Mouse (Mus musculus) stomach, postnatal 0 days (tissue): ENCODE measurements around the gene Rorc. TPM values are rescaled to one million over a fixed set of nuclear protein-coding genes. Genes with fewer than 3 reads are reported as not detected.

Source experiments
- ATAC-seq: fragments of 200-750 bp; cut with Nextera tagmentation; 2 replicates; pipeline ENCODE4 v1.8.0; 2017; ENCODE audit not compliant: low FRiP score, low TSS enrichment
- DNase-seq: peaks from one replicate; pipeline ENCODE4 v3.0.0-alpha.2; 2016; ENCODE audit warnings: low spot score
- H3K27ac ChIP-seq: fragments of 300-500 bp; sonication (generic); replicated peaks from 2 replicates; pipeline ENCODE4 v1.5.1; 2014; ENCODE audit warnings: mild to moderate bottlenecking, control low read depth
- H3K27me3 ChIP-seq: fragments of 300-500 bp; sonication (generic); 2 replicates; pipeline ENCODE4 v1.6.1; 2014; ENCODE audit warnings: low read length; ENCODE audit not compliant: control insufficient read depth, insufficient read depth
- H3K36me3 ChIP-seq: fragments of 300-500 bp; sonication (generic); 2 replicates; pipeline ENCODE4 v1.6.1; 2014; ENCODE audit warnings: low read length, mixed read lengths; ENCODE audit not compliant: control insufficient read depth, insufficient read depth
- H3K4me1 ChIP-seq: fragments of 300-500 bp; sonication (generic); replicated peaks from 2 replicates; pipeline ENCODE4 v1.6.1; 2014; ENCODE audit warnings: antibody characterized with exemption; ENCODE audit not compliant: control insufficient read depth, insufficient read depth
- H3K4me2 ChIP-seq: fragments of 300-500 bp; sonication (generic); replicated peaks from 2 replicates; pipeline ENCODE4 v1.6.1; 2014; ENCODE audit warnings: low read depth, mild to moderate bottlenecking, control low read depth, moderate library complexity
- H3K4me3 ChIP-seq: fragments of 300-500 bp; sonication (generic); 2 replicates; pipeline ENCODE4 v1.5.1; 2014; ENCODE audit warnings: low read depth, low read length, control low read depth
- H3K9ac ChIP-seq: fragments of 300-500 bp; sonication (generic); 2 replicates; pipeline ENCODE4 v1.6.1; 2014; ENCODE audit warnings: mild to moderate bottlenecking, low read length, control low read depth, mixed read lengths
- H3K9me3 ChIP-seq: fragments of 300-500 bp; sonication (generic); 2 replicates; pipeline ENCODE4 v1.6.1; 2016; ENCODE audit warnings: low read length; ENCODE audit not compliant: control insufficient read depth
- CTCF ChIP-seq: IDR thresholded peaks from 2 replicates; pipeline ENCODE4 v1.5.1; 2016; ENCODE audit warnings: antibody characterized with exemption, low read depth, mild to moderate bottlenecking, moderate library complexity
- EP300 ChIP-seq: optimal IDR thresholded peaks from 2 replicates; pipeline ENCODE3; 2016; ENCODE audit warnings: antibody characterized with exemption
- WGBS: fragments of 180-500 bp; shearing (Covaris S2); extraction: QIAGEN DNeasy Blood & Tissue Kit; methylation state at CpG from one replicate; pipeline ENCODE4 v1.1.7; 2014; 5-methylcytosine and 5-hydroxymethylcytosine counted together
- polyA plus RNA-seq: library from polyadenylated mRNA; unstranded; fragments of >200 nt; fragmentation: Nextera tagmentation; extraction: Ambion mirVana; gene quantifications from 2 replicates; pipeline ENCODE4 v1.2.1, GENCODE M21; 2015

Rorc gene
- polyA plus RNA-seq, 1 experiment from 2014 or later, result 7.5 TPM

DNA sequence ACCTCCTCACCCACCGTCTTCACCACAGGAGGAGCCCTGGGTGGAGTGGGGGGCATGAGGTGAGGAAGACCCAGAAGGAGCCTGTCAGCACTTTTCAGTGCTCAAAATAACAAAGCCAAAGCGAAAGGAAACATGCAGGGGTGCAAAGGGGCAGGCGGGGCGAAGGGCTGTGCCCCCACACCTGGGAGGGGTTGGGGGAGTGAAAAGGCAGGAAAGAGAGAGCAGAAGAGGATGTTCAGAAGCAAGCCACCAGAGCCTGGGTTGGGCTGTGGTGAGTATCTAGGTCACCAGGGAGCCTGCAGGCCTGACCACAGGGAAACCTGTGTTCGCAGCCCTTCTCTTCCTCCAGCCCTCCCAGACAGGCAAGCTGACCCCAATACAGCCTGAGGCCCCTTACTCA lies 15.5 kb downstream of the Rorc start:
- Histone ChIP-seq H3K27me3 (no peaks in the 10 kb centered on the region), H3K36me3 (no peaks in the 10 kb centered on the region), H3K4me2 (no peak overlapping the region), H3K27ac (no peak overlapping the region), H3K4me3 (no peak overlapping the region), H3K9ac (no peak overlapping the region), H3K9me3 (no peaks in the 10 kb centered on the region), H3K4me1 (no peaks in the 10 kb centered on the region)
- TF ChIP-seq EP300 (no peak), CTCF (no peak)
- no peak for DNase-seq
- 74% methylated on average over 5 of the region's 5 CpGs for WGBS
- ATAC-seq, result no peak

DNA sequence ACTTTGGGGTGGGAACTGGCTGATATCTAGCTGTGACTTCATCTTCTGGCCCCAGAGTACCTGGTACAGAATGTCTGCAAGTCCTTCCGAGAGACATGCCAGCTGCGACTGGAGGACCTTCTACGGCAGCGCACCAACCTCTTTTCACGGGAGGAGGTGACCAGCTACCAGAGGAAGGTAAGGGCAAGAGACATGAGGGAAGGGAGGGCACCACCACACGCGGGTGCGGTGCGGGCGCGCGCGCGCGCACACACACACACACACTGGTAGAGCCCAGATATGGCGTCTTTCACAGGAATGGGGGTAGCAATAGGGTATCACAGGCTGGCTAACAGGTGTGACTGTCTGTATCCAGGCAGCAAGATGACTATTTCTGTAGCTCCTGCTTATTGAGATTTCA lies 16.8 kb downstream of the Rorc start:
- no peak overlapping the region for H3K9ac ChIP-seq
- H3K4me3 ChIP-seq, result no peak overlapping the region
- no peak overlapping the region for H3K4me2 ChIP-seq
- no peak overlapping the region for H3K27ac ChIP-seq
- DNase-seq, result no peak
- no peaks in the 10 kb centered on the region for H3K9me3 ChIP-seq
- TF ChIP-seq EP300 (no peak), CTCF (no peak)
- ATAC-seq, result no peak
- WGBS, result 94% methylated on average over 16 of the region's 16 CpGs
- H3K27me3 ChIP-seq, result no peaks in the 10 kb centered on the region
- no peaks in the 10 kb centered on the region for H3K4me1 ChIP-seq
- no peaks in the 10 kb centered on the region for H3K36me3 ChIP-seq

DNA sequence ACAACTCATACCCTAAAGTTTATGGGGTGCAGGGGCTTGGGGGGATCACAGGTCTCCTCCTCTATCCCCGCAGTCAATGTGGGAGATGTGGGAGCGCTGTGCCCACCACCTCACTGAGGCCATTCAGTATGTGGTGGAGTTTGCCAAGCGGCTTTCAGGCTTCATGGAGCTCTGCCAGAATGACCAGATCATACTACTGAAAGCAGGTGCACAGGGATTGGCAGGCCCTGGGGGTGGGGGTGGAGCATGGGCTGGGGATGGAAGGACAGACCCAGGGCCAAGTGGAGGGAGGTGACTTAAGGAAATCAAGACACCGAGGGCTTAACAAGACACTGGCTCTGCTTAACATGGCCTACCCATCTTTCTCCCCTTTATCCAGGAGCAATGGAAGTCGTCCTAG lies 18.4 kb downstream of the Rorc start:
- ATAC-seq (no peak), DNase-seq (no peak)
- Histone ChIP-seq H3K36me3 (no peaks in the 10 kb centered on the region), H3K9ac (no peak overlapping the region), H3K27me3 (no peaks in the 10 kb centered on the region), H3K4me1 (no peaks in the 10 kb centered on the region), H3K9me3 (no peaks in the 10 kb centered on the region), H3K4me2 (no peak overlapping the region), H3K4me3 (no peak overlapping the region), H3K27ac (no peak overlapping the region)
- 77% methylated on average over 5 of the region's 5 CpGs for WGBS
- TF ChIP-seq EP300, result no peak

DNA sequence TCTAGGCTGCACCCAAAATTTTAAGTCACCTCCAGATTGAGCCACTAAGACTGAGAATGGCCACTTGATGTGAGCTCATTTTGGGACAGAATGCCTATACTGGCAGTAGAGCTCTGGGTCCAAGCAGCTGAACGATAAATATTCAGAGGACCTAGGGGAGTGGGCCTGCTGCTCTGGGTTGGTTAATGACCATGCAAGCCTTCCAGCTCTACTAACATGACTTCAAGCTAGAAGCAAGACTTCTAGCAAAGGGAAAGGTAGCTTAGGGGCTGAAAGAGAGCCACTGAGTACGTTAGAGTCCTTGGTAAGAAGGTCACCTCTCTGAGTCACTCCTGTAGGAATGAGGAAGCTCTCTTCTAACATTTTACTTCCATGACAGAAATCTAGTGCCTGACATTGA lies 19.5 kb downstream of the Rorc start:
- no peaks in the 10 kb centered on the region for H3K9me3 ChIP-seq
- H3K27me3 ChIP-seq, result no peaks in the 10 kb centered on the region
- 75% methylated on average over 2 of the region's 2 CpGs for WGBS
- no peaks in the 10 kb centered on the region for H3K4me1 ChIP-seq
- no peak overlapping the region for H3K4me3 ChIP-seq
- H3K36me3 ChIP-seq, result no peaks in the 10 kb centered on the region
- no peak overlapping the region for H3K4me2 ChIP-seq
- no peak overlapping the region for H3K9ac ChIP-seq
- ATAC-seq, result no peak
- TF ChIP-seq CTCF (no peak), EP300 (no peak)
- H3K27ac ChIP-seq, result no peak overlapping the region
- DNase-seq, result no peak

DNA sequence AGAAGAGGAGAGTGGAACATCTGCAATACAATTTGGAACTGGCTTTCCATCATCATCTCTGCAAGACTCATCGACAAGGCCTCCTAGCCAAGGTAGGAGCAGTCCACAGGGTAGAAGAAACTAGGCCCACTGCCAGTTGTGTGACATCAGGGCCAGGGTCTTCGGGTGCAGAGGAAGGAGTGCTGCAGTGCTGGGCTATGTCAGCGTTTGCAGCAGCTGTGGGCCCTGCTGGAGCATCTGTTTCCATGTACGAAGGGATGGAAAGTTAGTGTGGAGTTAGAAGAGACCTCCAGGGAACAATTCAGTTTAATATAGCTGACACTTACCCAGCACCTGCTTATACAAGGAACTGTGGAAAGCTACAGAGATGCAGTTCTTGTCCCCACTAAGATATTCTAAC lies 20.5 kb downstream of the Rorc start:
- Histone ChIP-seq H3K36me3 (no peaks in the 10 kb centered on the region), H3K27ac (no peak overlapping the region), H3K9me3 (no peaks in the 10 kb centered on the region), H3K4me2 (no peak overlapping the region), H3K4me3 (no peak overlapping the region), H3K27me3 (no peaks in the 10 kb centered on the region), H3K9ac (no peak overlapping the region), H3K4me1 (no peaks in the 10 kb centered on the region)
- no peak for DNase-seq
- ATAC-seq, result no peak
- 61% methylated on average over 4 of the region's 4 CpGs for WGBS
- no peak for TF ChIP-seq EP300
- no peak for TF ChIP-seq CTCF

DNA sequence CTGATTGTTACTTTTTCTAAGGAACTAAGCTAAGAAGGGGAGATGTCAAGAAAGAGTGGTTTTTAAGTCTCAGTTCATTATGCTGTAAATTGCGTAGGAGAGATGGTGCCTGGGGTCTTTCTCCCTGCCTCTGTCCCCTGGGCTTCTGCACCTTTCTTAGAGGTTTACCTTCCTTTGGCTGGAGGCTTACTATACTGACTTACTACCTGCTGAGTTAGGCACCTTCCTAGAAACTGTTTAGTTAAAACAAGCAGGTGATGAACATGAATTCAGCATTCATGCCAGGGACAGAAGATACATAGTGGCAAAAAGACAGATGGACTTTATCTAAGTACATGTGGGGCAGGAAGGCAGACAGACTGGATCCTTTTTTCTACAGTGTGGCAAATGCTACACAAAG lies 23.7 kb downstream of the Rorc start:
- Histone ChIP-seq H3K9ac (no peak overlapping the region), H3K4me3 (no peak overlapping the region), H3K4me1 (no peaks in the 10 kb centered on the region), H3K27me3 (no peaks in the 10 kb centered on the region), H3K27ac (no peak overlapping the region), H3K9me3 (no peaks in the 10 kb centered on the region), H3K36me3 (no peaks in the 10 kb centered on the region), H3K4me2 (no peak overlapping the region)
- ATAC-seq, result no peak
- 74% methylated on average over 1 of the region's 1 CpGs for WGBS
- DNase-seq, result no peak
- TF ChIP-seq EP300, result no peak
- no peak for TF ChIP-seq CTCF
